Mouse (Mus musculus) cerebellum, adult 2 months (tissue): ENCODE results near the gene Foxp1. TPM values are rescaled to one million over a fixed set of nuclear protein-coding genes. Genes with fewer than 3 reads are reported as not detected.

Experiments used
- DNase-seq, 2 experiments: peaks; one replicate each; pipeline ENCODE4 v3.0.0; 2021
- H3K27ac ChIP-seq: fragments of 200-500 bp; 2 replicates; pipeline ENCODE4 v1.5.1; 2012; ENCODE audit warnings: low read length, control low read depth, inconsistent platforms; ENCODE audit not compliant: insufficient read depth
- H3K27me3 ChIP-seq: fragments of 200-500 bp; 2 replicates; pipeline ENCODE4 v1.6.1; 2012; ENCODE audit warnings: inconsistent platforms, mild to moderate bottlenecking, low read length, moderate library complexity; ENCODE audit not compliant: control insufficient read depth, insufficient read depth
- H3K4me1 ChIP-seq: fragments of 200-500 bp; 2 replicates; pipeline ENCODE4 v1.6.1; 2011; ENCODE audit warnings: low read length; ENCODE audit not compliant: control insufficient read depth, insufficient read depth
- H3K4me3 ChIP-seq: fragments of 200-500 bp; replicated peaks from 2 replicates; pipeline ENCODE3; 2011; ENCODE audit warnings: mild to moderate bottlenecking, low read depth, low read length, control low read depth; ENCODE audit not compliant: insufficient read depth
- CTCF ChIP-seq: fragments of 200-500 bp; IDR thresholded peaks from 2 replicates; pipeline ENCODE4 v1.5.1; 2011; ENCODE audit warnings: low read depth, mild to moderate bottlenecking, control low read depth, low read length, moderate library complexity, borderline replicate concordance; ENCODE audit not compliant: insufficient read depth
- POLR2A ChIP-seq: fragments of 200-500 bp; IDR thresholded peaks from 2 replicates; pipeline ENCODE4 v1.6.1; 2011; ENCODE audit warnings: low read length, control low read depth, borderline replicate concordance; ENCODE audit not compliant: insufficient read depth
- WGBS: fragments of 180-500 bp; shearing (Covaris S2); methylation state at CpG from one replicate; pipeline ENCODE4 v1.1.7; 2018; 5-methylcytosine and 5-hydroxymethylcytosine counted together
- polyA plus RNA-seq: library from polyadenylated mRNA; depleted of rRNA; stranded (reverse); fragments of >200 nt; gene quantifications from 2 replicates; pipeline ENCODE4 v1.2.3, GENCODE M21; 2012; rRNA removed

Foxp1 gene
- polyA plus RNA-seq = 21.0 and 22.0 TPM in 2 replicates

DNA sequence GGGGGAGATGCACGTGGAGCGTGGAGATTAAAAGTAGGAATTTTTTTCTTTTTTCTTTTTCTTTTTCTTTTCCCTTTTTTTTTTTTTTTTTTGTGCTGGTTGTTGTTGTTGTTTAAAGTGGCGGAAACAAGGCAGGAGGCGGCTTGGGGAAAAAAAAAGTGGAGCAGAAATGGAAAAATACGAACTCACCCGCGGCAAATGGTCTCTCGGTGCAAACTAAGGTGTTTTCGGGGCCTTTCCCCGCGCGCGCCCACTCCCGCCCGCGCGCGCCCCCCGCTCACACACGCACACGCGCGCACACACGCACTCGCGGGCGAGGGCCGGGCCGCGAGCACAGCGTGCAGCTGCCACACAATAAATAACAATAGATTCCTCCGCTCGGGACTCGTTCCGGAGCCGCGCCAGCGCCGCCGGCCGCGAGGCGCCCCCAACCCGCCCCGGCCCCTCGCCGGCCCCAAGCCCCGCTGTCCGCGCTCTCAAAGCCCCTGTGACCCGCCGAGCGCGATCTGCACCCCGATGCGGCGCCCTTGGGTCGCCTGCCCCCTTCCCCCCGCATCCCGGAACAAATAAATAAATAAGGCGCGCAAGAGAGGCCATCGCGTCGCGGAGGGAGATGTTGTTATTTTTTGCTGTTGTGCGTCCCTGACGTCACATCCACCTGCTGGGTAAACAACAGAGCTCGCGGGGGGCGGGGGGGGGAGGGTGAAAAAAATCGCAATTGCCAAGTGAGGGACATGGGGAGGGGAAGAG lies at the start of gene Foxp1:
Gene Foxp1, minus strand, starts transcription at position 363 of the 750 bp plus-strand sequence.
- Histone ChIP-seq H3K27me3 (no peaks in the 10 kb centered on the region), H3K27ac (peak within 1 kb of the TSS; percentile 92), H3K4me3 (peak within 1 kb of the TSS; percentile 98), H3K4me1 (no peaks in the 10 kb centered on the region)
- TF ChIP-seq CTCF = no peak
- no peak for TF ChIP-seq POLR2A
- under 1% methylated on average over 72 of the region's 72 CpGs for WGBS
- DNase-seq = peak; percentile 85 to 90

DNA sequence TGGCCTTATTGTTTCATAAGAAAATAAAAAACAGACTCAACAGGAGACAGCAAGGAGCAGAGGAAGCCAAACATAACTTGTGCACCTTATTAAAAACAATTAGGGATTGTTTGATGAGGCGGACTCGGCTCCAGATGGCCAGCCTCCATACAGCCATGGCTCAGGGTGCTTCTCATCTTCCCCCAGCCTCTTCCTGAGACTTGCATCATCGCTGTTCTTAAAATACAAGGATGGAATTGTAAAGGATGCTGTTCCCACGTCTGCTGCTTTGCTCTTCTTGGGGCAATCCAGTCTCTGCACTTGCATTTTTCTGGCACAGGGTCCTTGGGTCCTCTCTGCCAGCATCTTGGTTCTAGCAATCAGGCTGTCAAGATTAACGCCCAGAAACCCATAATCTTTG lies 49.5 kb upstream of the Foxp1 start:
- WGBS = 46% methylated on average over 5 of the region's 5 CpGs
- H3K27me3 ChIP-seq = no peaks in the 10 kb centered on the region
- TF ChIP-seq CTCF = no peak
- TF ChIP-seq POLR2A = no peak

GRCm38 (mm10) chr6:99566921-99567320 lies 44.4 kb upstream of the Foxp1 start:
- no peak for DNase-seq
- TF ChIP-seq POLR2A = no peak
- no peak for TF ChIP-seq CTCF
- H3K27me3 ChIP-seq = no peaks in the 10 kb centered on the region
- no peaks in the 10 kb centered on the region for H3K4me1 ChIP-seq
- no peak overlapping the region for H3K4me3 ChIP-seq
- no peak overlapping the region for H3K27ac ChIP-seq
- WGBS = 65% methylated on average over 8 of the region's 8 CpGs

More for the DNA sequence above, 49.5 kb upstream of the Foxp1 start:
- H3K4me3 ChIP-seq = no peak overlapping the region
- DNase-seq = no peak
- H3K4me1 ChIP-seq = 0 out of 2 replicates have a peak, but pooled peaks cover 2% of the 10 kb centered on the region
- H3K27ac ChIP-seq = no peak overlapping the region

- no peak for TF ChIP-seq CTCF
- Histone ChIP-seq H3K4me1 (no peaks in the 10 kb centered on the region), H3K4me3 (no peak overlapping the region), H3K27me3 (no peaks in the 10 kb centered on the region), H3K27ac (no peak overlapping the region)
- 85% methylated on average over 3 of the region's 3 CpGs for WGBS
- DNase-seq = no peak
These were observed 42.2 kb upstream of the Foxp1 start for GRCm38 (mm10) chr6:99564766-99565165.

DNA sequence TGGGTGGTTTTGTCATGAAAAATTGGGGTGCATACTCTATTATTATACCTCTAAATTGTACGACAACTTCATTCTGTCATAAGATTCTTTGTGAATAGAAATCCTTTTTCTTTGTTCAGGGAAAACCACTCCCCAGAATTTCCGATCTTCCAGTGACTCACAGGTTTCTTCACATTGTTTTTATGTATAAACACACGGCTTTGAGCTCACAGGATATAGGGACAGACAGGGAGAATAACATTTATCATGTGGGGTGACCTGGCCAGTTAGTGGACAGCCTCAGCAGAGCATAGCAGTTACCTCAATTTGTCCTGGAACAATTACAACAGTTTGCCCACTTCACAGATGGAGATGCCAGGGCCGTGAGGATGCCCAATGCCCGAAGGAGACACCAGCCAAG lies 34.4 kb upstream of the Foxp1 start:
- no peaks in the 10 kb centered on the region for H3K4me1 ChIP-seq
- TF ChIP-seq CTCF (no peak), POLR2A (no peak)
- 75% methylated on average over 5 of the region's 5 CpGs for WGBS

DNA sequence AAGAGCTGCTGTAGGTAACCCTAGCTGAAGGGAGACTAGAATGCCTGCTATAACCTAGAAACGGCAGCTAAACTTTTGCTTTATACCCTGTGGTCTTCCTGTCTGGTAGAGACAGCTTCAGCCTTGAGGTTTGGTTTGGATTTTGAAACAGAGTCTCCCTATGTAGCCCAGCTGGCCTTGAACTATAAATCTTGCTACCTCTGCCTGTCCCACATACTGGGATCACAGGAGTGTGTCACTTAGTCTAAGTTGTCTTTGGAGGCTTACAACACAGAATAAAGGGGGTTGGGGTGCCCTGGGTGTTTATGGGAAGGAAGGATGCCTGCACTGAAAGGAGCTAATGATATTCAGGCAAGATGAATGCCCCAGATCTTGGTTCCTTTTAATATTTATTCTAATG lies 30.3 kb upstream of the Foxp1 start:
- Histone ChIP-seq H3K27me3 (no peaks in the 10 kb centered on the region), H3K4me3 (no peak overlapping the region), H3K27ac (no peak overlapping the region), H3K4me1 (no peaks in the 10 kb centered on the region)
- WGBS = 95% methylated on average over 1 of the region's 1 CpGs
- DNase-seq = no peak
- no peak for TF ChIP-seq POLR2A
- TF ChIP-seq CTCF = no peak

More for the DNA sequence above, 34.4 kb upstream of the Foxp1 start:
- DNase-seq = no peak
- Histone ChIP-seq H3K27me3 (no peaks in the 10 kb centered on the region), H3K4me3 (no peak overlapping the region), H3K27ac (no peak overlapping the region)

DNA sequence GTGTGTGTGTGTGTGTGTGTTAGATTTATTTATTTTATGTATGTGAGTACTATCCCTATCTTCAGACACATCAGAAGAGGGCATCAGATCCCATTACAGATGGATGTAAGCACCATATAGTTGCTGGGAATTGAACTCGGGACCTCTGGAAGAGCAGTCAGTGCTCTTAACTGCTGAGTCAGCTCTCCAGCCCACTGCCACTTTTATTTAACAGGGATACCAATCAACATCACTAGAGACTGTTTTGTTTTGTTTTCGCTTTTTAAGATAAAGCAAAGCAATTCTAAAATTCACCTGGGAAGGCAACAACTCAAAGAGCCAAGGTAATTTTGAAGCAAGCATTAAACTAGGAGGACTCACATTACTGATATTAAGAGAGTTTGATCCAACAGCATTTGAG lies 23.9 kb upstream of the Foxp1 start:
- WGBS = 100% methylated on average over 2 of the region's 2 CpGs

GRCm38 (mm10) chr6:99545437-99545836 lies 22.9 kb upstream of the Foxp1 start:
- Histone ChIP-seq H3K27me3 (no peaks in the 10 kb centered on the region), H3K27ac (no peak overlapping the region), H3K4me3 (no peak overlapping the region), H3K4me1 (no peaks in the 10 kb centered on the region)
- WGBS = 84% methylated on average over 6 of the region's 6 CpGs
- no peak for DNase-seq
- TF ChIP-seq POLR2A (no peak), CTCF (no peak)

More for the DNA sequence above, 23.9 kb upstream of the Foxp1 start:
- Histone ChIP-seq H3K27me3 (no peaks in the 10 kb centered on the region), H3K4me3 (no peak overlapping the region), H3K4me1 (no peaks in the 10 kb centered on the region), H3K27ac (no peak overlapping the region)
- no peak for TF ChIP-seq CTCF
- no peak for TF ChIP-seq POLR2A
- no peak for DNase-seq
